Mouse (Mus musculus): ENCODE measurements around the gene E330009J07Rik. TPM values are rescaled to one million over a fixed set of nuclear protein-coding genes. Genes with fewer than 3 reads are reported as not detected.

E330009J07Rik gene
- 4.0 and 8.6 TPM in 2 replicates for polyA plus RNA-seq (2015; fragmentation: Nextera tagmentation; extraction: Ambion mirVana)

DNA sequence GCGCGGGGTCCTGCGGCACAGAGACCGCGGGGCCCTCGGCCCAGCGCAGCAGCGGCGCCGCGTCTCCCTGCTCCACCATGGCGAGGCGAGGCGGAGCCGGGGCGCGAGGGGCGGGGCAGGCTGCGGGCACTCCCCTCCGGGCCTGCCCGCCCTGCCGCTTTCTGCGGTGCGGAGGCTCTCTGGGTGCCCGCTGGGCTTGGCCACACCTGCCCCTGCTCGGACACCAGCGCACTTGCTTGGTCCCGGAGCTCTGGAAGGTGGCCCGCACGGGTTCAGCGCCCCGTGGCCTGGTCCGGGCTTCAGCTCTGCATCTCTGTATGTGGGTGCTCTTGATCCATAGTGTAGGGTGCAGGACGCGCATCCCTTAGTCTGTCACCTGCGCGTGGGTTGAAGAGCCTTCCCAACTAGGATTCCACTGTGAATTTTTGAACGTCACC lies at the start of gene E330009J07Rik:
Gene E330009J07Rik (minus strand): TSS at position 89 of the 437 bp plus-strand sequence.
- Histone ChIP-seq H3K27ac (peak within 1 kb of the TSS; percentile 77), H3K4me3 (peak within 1 kb of the TSS; percentile 80), H3K4me1 (peaks cover 15% of the 10 kb centered on the region), H3K9ac (peak within 1 kb of the TSS; percentile 61), H3K4me2 (peak within 1 kb of the TSS; percentile 92), H3K9me3 (no peaks in the 10 kb centered on the region), H3K27me3 (peaks cover 22% of the 10 kb centered on the region), H3K36me3 (no peaks in the 10 kb centered on the region)
- ATAC-seq (ENCODE audit: insufficient number of reproducible peaks, low FRiP score, low TSS enrichment, low read depth): peak; percentile 75
- under 1% methylated on average over 37 of the region's 38 CpGs for WGBS

- Histone ChIP-seq H3K9ac (no peak overlapping the region), H3K27me3 (no peaks in the 10 kb centered on the region), H3K36me3 (peaks cover 43% of the 10 kb centered on the region), H3K4me1 (no peaks in the 10 kb centered on the region), H3K27ac (no peak overlapping the region), H3K4me3 (no peak overlapping the region), H3K9me3 (no peaks in the 10 kb centered on the region), H3K4me2 (no peak overlapping the region)
- 81% methylated on average over 5 of the region's 5 CpGs for WGBS
- no peak for ATAC-seq (ENCODE audit: insufficient number of reproducible peaks, low FRiP score, low TSS enrichment, low read depth)
Observed at GRCm38 (mm10) chr6:40482318-40482717, 46.4 kb upstream of the E330009J07Rik start.

- H3K27ac ChIP-seq: no peak overlapping the region
- 79% methylated on average over 1 of the region's 1 CpGs for WGBS
- ATAC-seq (ENCODE audit: insufficient number of reproducible peaks, low FRiP score, low TSS enrichment, low read depth): no peak
- no peak overlapping the region for H3K4me2 ChIP-seq
- no peak overlapping the region for H3K9ac ChIP-seq
- peaks cover 64% of the 10 kb centered on the region for H3K36me3 ChIP-seq
- H3K27me3 ChIP-seq: no peaks in the 10 kb centered on the region
- H3K9me3 ChIP-seq: no peaks in the 10 kb centered on the region
- no peak overlapping the region for H3K4me3 ChIP-seq
- H3K4me1 ChIP-seq: no peaks in the 10 kb centered on the region
Observed at GRCm38 (mm10) chr6:40479705-40480104, 43.8 kb upstream of the E330009J07Rik start.

GRCm38 (mm10) chr6:40476132-40476531 lies 40.2 kb upstream of the E330009J07Rik start:
- Histone ChIP-seq H3K27ac (no peak overlapping the region), H3K9me3 (no peaks in the 10 kb centered on the region), H3K36me3 (peaks cover 53% of the 10 kb centered on the region), H3K27me3 (no peaks in the 10 kb centered on the region), H3K9ac (no peak overlapping the region), H3K4me1 (peaks cover 8% of the 10 kb centered on the region), H3K4me3 (no peak overlapping the region), H3K4me2 (no peak overlapping the region)
- WGBS: 92% methylated on average over 4 of the region's 4 CpGs
- no peak for ATAC-seq (ENCODE audit: insufficient number of reproducible peaks, low FRiP score, low TSS enrichment, low read depth)

GRCm38 (mm10) chr6:40471720-40472010 lies 35.7 kb upstream of the E330009J07Rik start:
- 0% methylated on average over 7 of the region's 7 CpGs for WGBS
- no peak for ATAC-seq (ENCODE audit: insufficient number of reproducible peaks, low FRiP score, low TSS enrichment, low read depth)
- H3K27ac ChIP-seq: peak overlapping the region; percentile 98
- H3K9me3 ChIP-seq: no peaks in the 10 kb centered on the region
- H3K4me2 ChIP-seq: peak overlapping the region; percentile 60
- H3K36me3 ChIP-seq: peaks cover 31% of the 10 kb centered on the region
- H3K9ac ChIP-seq: peak overlapping the region; percentile 84
- H3K27me3 ChIP-seq: no peaks in the 10 kb centered on the region
- H3K4me3 ChIP-seq: peak overlapping the region; percentile 82
- H3K4me1 ChIP-seq: peaks cover 8% of the 10 kb centered on the region

DNA sequence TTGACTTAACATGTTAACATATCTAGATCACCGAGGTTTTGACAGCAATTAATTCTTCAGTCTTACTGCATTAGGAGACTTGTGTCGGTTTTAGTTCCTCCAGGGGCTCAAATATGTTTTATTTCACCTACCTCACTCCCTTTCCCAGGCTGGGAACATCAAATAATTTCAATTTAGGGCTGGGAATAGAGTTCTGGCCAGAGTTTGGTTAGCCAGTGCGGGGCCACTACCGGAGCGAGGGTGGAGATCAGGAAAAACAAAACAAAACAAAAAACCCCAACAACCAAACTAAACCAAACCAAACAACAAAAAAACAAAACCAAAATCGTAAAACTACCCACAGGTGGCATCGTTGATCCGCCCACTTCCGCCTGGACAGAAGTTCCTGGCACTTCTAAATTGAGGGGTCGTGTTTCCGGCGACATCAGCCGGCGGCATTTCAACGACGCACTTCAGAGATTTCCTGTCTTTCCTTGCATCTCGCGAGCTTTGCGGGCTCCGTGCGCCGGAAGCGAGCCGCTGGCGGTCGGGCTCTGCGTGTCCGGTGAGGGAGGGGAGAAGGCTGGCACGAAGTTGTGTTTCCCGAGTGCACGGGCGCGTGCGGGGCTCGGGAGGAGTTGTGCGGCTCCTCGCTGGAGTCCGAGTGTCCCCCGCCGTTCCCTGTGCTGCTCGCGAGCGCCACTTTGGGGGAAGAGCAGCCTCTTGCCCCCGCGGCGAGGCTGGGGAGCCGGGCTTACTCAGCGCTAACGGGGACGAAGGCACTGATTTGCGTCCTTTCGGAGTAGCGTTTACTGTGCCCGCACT lies 35.2 kb upstream of the E330009J07Rik start, which contains the start of gene Ssbp1:
Gene Ssbp1 (plus strand): TSS at position 437 of the 804 bp plus-strand sequence.
- Histone ChIP-seq H3K4me1 (peaks cover 8% of the 10 kb centered on the region), H3K4me3 (peak within 1 kb of the TSS; percentile 82), H3K9me3 (no peaks in the 10 kb centered on the region), H3K27ac (peak within 1 kb of the TSS; percentile 98), H3K9ac (peak within 1 kb of the TSS; percentile 84), H3K36me3 (peaks cover 27% of the 10 kb centered on the region), H3K27me3 (no peaks in the 10 kb centered on the region), H3K4me2 (peak within 1 kb of the TSS; percentile 60)
- WGBS: under 1% methylated on average over 54 of the region's 54 CpGs
- peak; percentile 91 for ATAC-seq (ENCODE audit: insufficient number of reproducible peaks, low FRiP score, low TSS enrichment, low read depth)

DNA sequence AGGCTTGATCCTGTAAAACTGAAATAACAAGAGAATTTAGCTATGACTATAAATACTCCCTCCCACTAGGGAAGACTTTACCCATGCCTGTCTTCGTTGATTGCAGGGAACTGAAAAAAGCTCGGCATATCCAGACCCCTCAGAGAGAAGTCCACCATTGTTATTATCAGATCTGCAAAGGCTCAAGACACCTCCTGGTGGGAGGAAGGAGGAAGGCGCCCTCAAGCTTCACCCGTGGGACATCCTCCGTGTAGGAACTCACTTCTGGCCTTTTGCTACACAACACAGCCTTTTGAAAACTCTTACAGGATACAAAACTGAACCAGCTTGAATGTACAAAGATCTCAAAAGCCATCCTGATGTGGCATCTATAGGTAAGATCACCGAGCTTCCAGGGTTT lies 29.8 kb upstream of the E330009J07Rik start:
- no peak overlapping the region for H3K4me3 ChIP-seq
- no peaks in the 10 kb centered on the region for H3K9me3 ChIP-seq
- WGBS: 52% methylated on average over 6 of the region's 6 CpGs
- no peak overlapping the region for H3K9ac ChIP-seq
- no peak for ATAC-seq (ENCODE audit: insufficient number of reproducible peaks, low FRiP score, low TSS enrichment, low read depth)
- no peaks in the 10 kb centered on the region for H3K4me1 ChIP-seq
- no peak overlapping the region for H3K27ac ChIP-seq
- no peaks in the 10 kb centered on the region for H3K36me3 ChIP-seq
- H3K4me2 ChIP-seq: no peak overlapping the region
- no peaks in the 10 kb centered on the region for H3K27me3 ChIP-seq

- Histone ChIP-seq H3K4me1 (no peaks in the 10 kb centered on the region), H3K9me3 (no peaks in the 10 kb centered on the region), H3K4me2 (no peak overlapping the region), H3K9ac (no peak overlapping the region), H3K27me3 (no peaks in the 10 kb centered on the region), H3K36me3 (no peaks in the 10 kb centered on the region), H3K4me3 (no peak overlapping the region), H3K27ac (no peak overlapping the region)
- WGBS: 25% methylated on average over 7 of the region's 7 CpGs
- no peak for ATAC-seq (ENCODE audit: insufficient number of reproducible peaks, low FRiP score, low TSS enrichment, low read depth)
Observed at GRCm38 (mm10) chr6:40454436-40455041, 18.6 kb upstream of the E330009J07Rik start.

DNA sequence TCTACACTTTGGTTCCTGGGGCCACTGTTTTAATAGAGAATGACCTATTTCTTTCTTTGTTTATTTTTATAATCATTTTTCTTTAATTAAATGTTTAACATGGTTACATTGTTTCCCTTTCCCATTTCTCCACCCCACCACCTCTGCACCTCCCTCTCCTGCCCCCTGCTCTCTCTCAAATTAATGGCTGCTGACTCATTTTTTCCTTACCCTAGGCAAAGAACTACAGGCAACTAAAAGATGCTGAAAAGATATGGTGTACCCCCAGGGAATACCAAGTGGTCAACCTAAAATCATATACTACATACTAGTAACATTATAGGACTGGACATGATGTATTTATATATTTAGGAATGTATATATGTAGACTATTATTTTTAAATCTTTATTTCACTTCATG lies 12.7 kb upstream of the E330009J07Rik start:
- no peaks in the 10 kb centered on the region for H3K27me3 ChIP-seq
- no peak overlapping the region for H3K4me3 ChIP-seq
- no peaks in the 10 kb centered on the region for H3K9me3 ChIP-seq
- H3K9ac ChIP-seq: no peak overlapping the region
- no peak overlapping the region for H3K27ac ChIP-seq
- no peak overlapping the region for H3K4me2 ChIP-seq
- H3K4me1 ChIP-seq: no peaks in the 10 kb centered on the region
- H3K36me3 ChIP-seq: no peaks in the 10 kb centered on the region
- no peak for ATAC-seq (ENCODE audit: insufficient number of reproducible peaks, low FRiP score, low TSS enrichment, low read depth)

DNA sequence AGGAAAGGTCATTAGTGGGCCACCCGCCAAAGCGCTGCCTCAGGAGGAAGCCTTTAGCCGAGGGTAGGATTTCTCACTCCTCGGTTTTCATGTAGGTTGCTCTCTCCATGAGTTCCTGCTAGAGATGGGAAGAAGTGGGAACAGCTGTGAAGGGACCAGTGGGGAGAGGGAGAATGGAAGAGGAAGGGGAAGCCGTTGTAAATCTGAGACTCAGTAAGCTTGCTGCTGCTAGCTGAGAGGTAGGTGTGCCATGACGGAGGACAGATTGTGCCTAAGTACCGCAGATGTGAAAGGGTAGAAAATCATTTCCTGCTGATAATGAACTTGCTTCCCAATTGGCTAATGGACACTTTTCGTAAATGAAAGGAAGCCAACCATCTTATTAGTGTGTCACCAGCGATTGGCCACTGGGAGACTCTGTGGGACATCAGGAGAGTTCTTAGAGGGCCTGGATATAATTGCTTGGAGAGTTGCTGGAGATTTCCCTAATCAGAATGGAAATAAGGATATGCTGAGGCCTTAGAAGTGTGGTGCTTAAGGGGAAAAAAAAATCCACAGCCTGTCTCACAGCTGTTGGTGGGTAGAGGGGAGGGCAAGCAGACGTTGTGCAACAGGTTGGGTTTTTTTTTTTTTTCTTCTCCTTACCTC lies 7.5 kb upstream of the E330009J07Rik start:
- H3K9me3 ChIP-seq: no peaks in the 10 kb centered on the region
- no peaks in the 10 kb centered on the region for H3K36me3 ChIP-seq
- H3K4me3 ChIP-seq: no peak overlapping the region
- peaks cover 24% of the 10 kb centered on the region for H3K27me3 ChIP-seq
- 18% methylated on average over 10 of the region's 10 CpGs for WGBS
- no peaks in the 10 kb centered on the region for H3K4me1 ChIP-seq
- H3K4me2 ChIP-seq: no peak overlapping the region
- no peak overlapping the region for H3K9ac ChIP-seq
- no peak overlapping the region for H3K27ac ChIP-seq
- no peak for ATAC-seq (ENCODE audit: insufficient number of reproducible peaks, low FRiP score, low TSS enrichment, low read depth)

DNA sequence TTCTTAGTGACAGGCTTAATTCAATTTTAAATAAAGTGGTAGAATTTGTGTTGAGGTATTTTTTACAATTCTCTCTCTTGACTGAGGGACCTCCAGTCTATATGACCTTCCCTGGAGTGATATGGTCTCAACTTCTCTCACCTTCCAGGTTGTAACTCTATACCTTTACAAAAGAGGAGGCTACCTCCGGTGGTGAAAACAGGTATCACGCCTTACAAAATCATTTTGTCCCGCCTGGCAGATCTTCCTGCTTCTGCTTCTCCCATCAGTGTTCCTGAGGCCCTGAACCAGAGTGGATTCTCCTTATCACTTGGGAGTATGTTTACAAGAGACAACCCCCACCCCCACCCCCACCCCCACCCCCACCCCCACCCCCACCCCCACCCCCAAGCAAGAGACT lies 5.8 kb upstream of the E330009J07Rik start:
- no peaks in the 10 kb centered on the region for H3K9me3 ChIP-seq
- no peaks in the 10 kb centered on the region for H3K4me1 ChIP-seq
- no peak overlapping the region for H3K27ac ChIP-seq
- H3K4me2 ChIP-seq: no peak overlapping the region
- WGBS: 23% methylated on average over 3 of the region's 3 CpGs
- no peak overlapping the region for H3K4me3 ChIP-seq
- no peak for ATAC-seq (ENCODE audit: insufficient number of reproducible peaks, low FRiP score, low TSS enrichment, low read depth)
- H3K27me3 ChIP-seq: peaks cover 28% of the 10 kb centered on the region
- no peak overlapping the region for H3K9ac ChIP-seq
- H3K36me3 ChIP-seq: no peaks in the 10 kb centered on the region

DNA sequence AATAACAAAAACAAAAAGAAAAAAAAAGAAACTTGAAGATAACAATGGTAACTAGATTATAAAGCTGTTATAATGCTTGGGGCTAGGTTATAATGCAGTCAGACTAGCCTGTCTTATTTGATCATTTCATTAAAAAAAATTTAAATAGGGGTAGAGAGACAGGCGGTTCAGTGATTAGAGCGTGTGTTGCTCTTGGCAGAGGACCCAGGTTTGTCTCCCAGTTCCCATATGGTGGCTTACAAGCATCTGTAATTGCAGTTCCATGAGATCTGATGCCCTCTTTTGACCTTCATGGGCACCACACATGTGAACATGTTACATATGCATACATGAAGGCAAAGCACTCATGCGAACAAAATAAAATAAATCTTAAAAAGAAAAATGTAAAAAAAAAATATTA lies 5.3 kb upstream of the E330009J07Rik start:
- Histone ChIP-seq H3K4me1 (no peaks in the 10 kb centered on the region), H3K9ac (no peak overlapping the region), H3K9me3 (no peaks in the 10 kb centered on the region), H3K27me3 (peaks cover 28% of the 10 kb centered on the region), H3K27ac (no peak overlapping the region), H3K4me2 (no peak overlapping the region), H3K4me3 (no peak overlapping the region), H3K36me3 (no peaks in the 10 kb centered on the region)
- 58% methylated on average over 3 of the region's 3 CpGs for WGBS
- no peak for ATAC-seq (ENCODE audit: insufficient number of reproducible peaks, low FRiP score, low TSS enrichment, low read depth)

Data from limb, embryonic 15.5 days (tissue).